7 mouse cellular contexts compared by ENCODE assay signal in the genomic region with DNA sequence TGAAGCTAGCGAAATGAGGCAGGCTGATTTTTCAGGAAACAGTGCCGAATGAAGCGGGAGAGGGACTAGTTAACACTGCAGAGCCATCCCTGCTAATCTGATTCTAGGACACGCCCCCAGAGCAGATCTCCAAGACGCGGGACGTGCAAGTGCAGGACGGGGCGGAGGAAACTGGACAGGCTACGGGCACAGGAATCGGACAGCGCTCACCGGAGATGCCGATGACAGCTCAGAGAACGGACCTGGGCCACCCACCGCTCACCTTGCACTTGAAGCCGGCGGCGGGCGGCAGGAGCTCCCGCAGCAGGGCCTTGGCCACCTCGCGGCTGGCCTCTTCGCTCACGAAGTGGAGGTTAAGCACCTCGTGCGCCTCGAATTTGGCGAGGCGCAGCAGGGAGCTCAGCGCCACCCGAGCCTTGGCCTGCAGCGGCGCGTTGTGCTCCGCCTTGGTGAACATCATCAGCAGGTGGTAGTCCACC. TPM values are rescaled to one million over a fixed set of nuclear protein-coding genes. Genes with fewer than 3 reads are reported as not detected.
DNase-seq lines count a peak whose midpoint lies in the region; ATAC-seq and TF ChIP-seq lines count a peak whose summit lies in the region.

No protein-coding gene starts in this region.

- under 1% methylated on average over 36 of the region's 36 CpGs for WGBS in hindbrain, embryonic 14.5 days
- under 1% methylated on average over 34 of the region's 36 CpGs for WGBS in macrophage (ENCODE audit: missing documents)

- no peak for TF ChIP-seq CTCF in left cerebral cortex, adult 2 months (IDR thresholded peaks at IDR 0.05)

- no peaks in the 10 kb centered on the region for H3K27me3 ChIP-seq in hindbrain, embryonic 14.5 days (ENCODE audit: control insufficient read depth, insufficient read depth, low read length)

- no peaks in the 10 kb centered on the region; the same call in 1 of the 2 replicates for H3K79me2 ChIP-seq in macrophage (ENCODE audit: inconsistent target)

- H3K9ac ChIP-seq in hindbrain, embryonic 14.5 days = peak overlapping the region; percentile 76

- H3K4me3 ChIP-seq in hindbrain, embryonic 14.5 days (replicated peaks; ENCODE audit: low read length) = peak overlapping the region; percentile 82
- H3K4me3 ChIP-seq in left cerebral cortex, adult 2 months = peak overlapping the region; percentile 94
- H3K4me3 ChIP-seq in macrophage (ENCODE audit: inconsistent target) = peak overlapping the region; percentile 38

- H3K9me3 ChIP-seq in hindbrain, embryonic 14.5 days (ENCODE audit: control insufficient read depth, low read length) = no peaks in the 10 kb centered on the region

- H3K36me3 ChIP-seq in hindbrain, embryonic 14.5 days (replicated peaks; ENCODE audit: control insufficient read depth, insufficient read depth) = no peaks in the 10 kb centered on the region
- no peaks in the 10 kb centered on the region for H3K36me3 ChIP-seq in macrophage (ENCODE audit: inconsistent target)

- peak overlapping the region; percentile 86 for H3K27ac ChIP-seq in hindbrain, embryonic 14.5 days
- peak overlapping the region; percentile 68 for H3K27ac ChIP-seq in left cerebral cortex, adult 2 months
- H3K27ac ChIP-seq in macrophage = 0 out of 2 replicates have a peak overlapping the region, but pooled peaks have one; percentile 12

- peak; percentile 65 for DNase-seq in ZHBTc4 (ENCODE audit: low read depth, low spot score)
- peak; percentile 65 for DNase-seq in cerebellum, adult 8-10 months
- peak; percentile 48 to 53 for DNase-seq in frontal cortex, postnatal 14 days (ENCODE audit: low spot score in 2 of 2)
- DNase-seq in hindbrain, embryonic 14.5 days (ENCODE audit: low spot score) = peak; percentile 63
- peak; percentile 49 to 56 for DNase-seq in left cerebral cortex, adult 2 months (ENCODE audit: extremely low spot score in 1 of 2, low spot score in 2 of 2)
- peak; percentile 58 to 61 for DNase-seq in right cerebral cortex, adult 2 months (ENCODE audit: low spot score in 2 of 2)

- H3K4me1 ChIP-seq in hindbrain, embryonic 14.5 days (replicated peaks; ENCODE audit: control insufficient read depth, insufficient read depth, low read length) = peaks cover 10% of the 10 kb centered on the region

- peak; percentile 62 for ATAC-seq in hindbrain, embryonic 14.5 days (ENCODE audit: low FRiP score)

- peak overlapping the region; percentile 80 for H3K4me2 ChIP-seq in hindbrain, embryonic 14.5 days (replicated peaks)

- intact Hi-C loops in left cerebral cortex, adult 2 months (cut with DNase I) = loop anchor here (2.0 kb wide), 2 partner anchors 274 to 484 kb away; no protein-coding TSS in a partner anchor

RNA-seq across cellular contexts. Expression of a gene that starts 0.6 kb away (rescaled TPM):
- 18.1 and 21.7 TPM in 2 replicates for polyA plus RNA-seq in hindbrain, embryonic 14.5 days (2014; fragmentation: Nextera tagmentation; extraction: Ambion mirVana)
- 10 to 100 TPM; 19.4 to 21.9 TPM for total RNA-seq in left cerebral cortex, adult 2 months (2021)
- total RNA-seq in macrophage (2018; cell fraction: chromatin; rRNA removed) = 1 to 10 TPM in 25 of 26 experiments, under 1 TPM in 1; 0.90 to 9.2 (median 3.5) TPM
- total RNA-seq in macrophage (2018; cell fraction: cytosol; rRNA removed) = 10 to 100 TPM in 22 of 26 experiments, 1 to 10 TPM in 4; 8.5 to 17.3 (median 12.7) TPM
- total RNA-seq in macrophage (2018; cell fraction: nucleus; rRNA removed) = 10 to 100 TPM in 15 of 26 experiments, 1 to 10 TPM in 11; 2.3 to 19.1 (median 10.6) TPM
- polyA plus RNA-seq in macrophage (2018) = 9.7 to 19.9 TPM (median 11.5 TPM) in 3 replicates

Comparison
In these comparisons a context has a peak if more than half of its experiments do, and no peak if none do; other contexts are left out.
1. Peak in every context shown above with its lines: DNase-seq, ATAC-seq, H3K4me3 ChIP-seq and H3K27ac ChIP-seq.
2. H3K27ac ChIP-seq: peak in every context shown above with its lines; median percentile 86 in hindbrain, embryonic 14.5 days; 68 in left cerebral cortex, adult 2 months; 12 in macrophage.
3. H3K4me3 ChIP-seq: peak in every context shown above with its lines; median percentile 94 in left cerebral cortex, adult 2 months; 82 in hindbrain, embryonic 14.5 days; 38 in macrophage.